In the genomic region with DNA sequence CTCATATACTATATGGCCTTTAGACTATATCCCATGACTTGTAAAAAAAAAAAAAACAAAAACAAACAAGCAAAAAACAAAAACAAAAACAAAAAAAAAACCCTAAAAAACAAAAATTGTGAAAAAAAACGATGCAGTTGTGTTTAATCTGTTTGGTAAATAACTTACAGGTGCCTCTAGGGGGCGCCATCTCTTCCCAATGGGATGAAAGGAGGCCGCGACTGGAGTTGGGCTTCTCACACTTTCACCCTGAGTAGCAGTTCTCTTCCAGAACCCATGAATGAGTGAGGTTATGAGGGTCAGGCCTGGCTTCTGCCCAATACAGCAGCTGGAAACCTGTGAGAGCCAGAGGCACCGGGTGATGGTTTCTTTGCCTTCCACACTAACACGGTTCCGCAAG, we compare ENCODE assay signal across 23 mouse cellular contexts. TPM values are rescaled to one million over a fixed set of nuclear protein-coding genes. Genes with fewer than 3 reads are reported as not detected.
DNase-seq lines count a peak whose midpoint lies in the region; ATAC-seq and TF ChIP-seq lines count a peak whose summit lies in the region.
"Had no signal": no experiment of that assay in that cellular context is flagged by ENCODE, and none has a peak within 500 bp of the region (broad histone marks: within the 10 kb centered on the region; RNA-seq: fewer than 3 reads in every experiment).

No protein-coding gene starts in this region.

- TF ChIP-seq EP300 in liver, postnatal 0 days (IDR thresholded peaks at IDR 0.05; ENCODE audit: low read depth) = no peak

- 58% methylated on average over 7 of the region's 7 CpGs for whole genome bisulfite sequencing in liver, postnatal 0 days (ENCODE audit: insufficient replicate concordance)

- ATAC-seq in liver, postnatal 0 days = no peak
- no peak for ATAC-seq in megakaryocyte progenitor cell, adult 5-6 weeks (replicated peaks; ENCODE audit: poor library complexity)
- ATAC-seq: midbrain, embryonic 13.5 days had no signal

- H3K4me2 ChIP-seq in liver, postnatal 0 days (ENCODE audit: low read depth, low read length) = no peak overlapping the region
- H3K4me2 ChIP-seq: embryonic facial prominence, embryonic 15.5 days; forebrain, embryonic 12.5 days; heart, embryonic 15.5 days; liver, embryonic 15.5 days; midbrain, embryonic 13.5 days had no signal

- H3K9ac ChIP-seq in liver, postnatal 0 days (replicated peaks) = no peak overlapping the region
- H3K9ac ChIP-seq: embryonic facial prominence, embryonic 15.5 days; forebrain, embryonic 12.5 days; heart, embryonic 15.5 days; liver, embryonic 15.5 days; midbrain, embryonic 13.5 days had no signal

- no peaks in the 10 kb centered on the region for H3K9me3 ChIP-seq in liver, postnatal 0 days (ENCODE audit: low read length)
- H3K9me3 ChIP-seq: embryonic facial prominence, embryonic 15.5 days; forebrain, embryonic 12.5 days; heart, embryonic 15.5 days; limb, embryonic 10.5 days; liver, embryonic 15.5 days; midbrain, embryonic 13.5 days had no signal

- intact Hi-C loops in gastrocnemius, adult 2 months (cut with DNase I) = no loop called here

- peak; percentile 12; the same call in 1 of the 2 replicates for TF ChIP-seq CTCF in gastrocnemius, adult 2 months (IDR thresholded peaks at IDR 0.05)
- TF ChIP-seq CTCF in liver, postnatal 0 days (IDR thresholded peaks at IDR 0.05; ENCODE audit: low read depth) = peak; percentile 18; the same call in 1 of the 2 replicates

- no peaks in the 10 kb centered on the region for H3K4me1 ChIP-seq in liver, postnatal 0 days (ENCODE audit: insufficient read depth)
- H3K4me1 ChIP-seq: embryonic facial prominence, embryonic 15.5 days; forebrain, embryonic 12.5 days; heart, embryonic 15.5 days; limb, embryonic 10.5 days; liver, embryonic 15.5 days; midbrain, embryonic 13.5 days had no signal

- no peak for DNase-seq in gastrocnemius, adult 2 months
- DNase-seq in gastrocnemius, postnatal 25 days = no peak
- DNase-seq in liver, postnatal 0 days = no peak
- no peak for DNase-seq in liver
- DNase-seq in ZHBTc4 (ENCODE audit: low read depth, low spot score) = peak; percentile 77
- peak; percentile 51 for DNase-seq in testis, postnatal 10 days (ENCODE audit: low spot score)
- DNase-seq in spleen, postnatal 10 days (ENCODE audit: low spot score in 2 of 2) = no peak
- DNase-seq: cerebellum, adult 11-12 months; kidney, adult 18-20 months; layer of hippocampus, postnatal 36 days; right cerebral cortex, postnatal 4 days; thymus, postnatal 25 days had no signal

- H3K27me3 ChIP-seq in liver, postnatal 0 days (ENCODE audit: insufficient read depth, low read length) = no peaks in the 10 kb centered on the region
- H3K27me3 ChIP-seq: embryonic facial prominence, embryonic 15.5 days; forebrain, embryonic 12.5 days; heart, embryonic 15.5 days; liver, embryonic 15.5 days; midbrain, embryonic 13.5 days had no signal

- H3K36me3 ChIP-seq in liver, postnatal 0 days (replicated peaks; ENCODE audit: insufficient read depth, low read length) = no peaks in the 10 kb centered on the region
- H3K36me3 ChIP-seq: embryonic facial prominence, embryonic 15.5 days; forebrain, embryonic 12.5 days; heart, embryonic 15.5 days; limb, embryonic 10.5 days; liver, embryonic 15.5 days; midbrain, embryonic 13.5 days had no signal

- H3K4me3 ChIP-seq in gastrocnemius, adult 2 months = no peak overlapping the region
- no peak overlapping the region for H3K4me3 ChIP-seq in liver, postnatal 0 days (ENCODE audit: low read depth, low read length)
- H3K4me3 ChIP-seq: embryonic facial prominence, embryonic 15.5 days; forebrain, embryonic 12.5 days; heart, embryonic 15.5 days; limb, embryonic 10.5 days; liver, embryonic 15.5 days; midbrain, embryonic 13.5 days had no signal

- no peak overlapping the region for H3K27ac ChIP-seq in gastrocnemius, adult 2 months
- no peak overlapping the region for H3K27ac ChIP-seq in liver, postnatal 0 days (ENCODE audit: low read depth)
- H3K27ac ChIP-seq: embryonic facial prominence, embryonic 15.5 days; forebrain, embryonic 12.5 days; heart, embryonic 15.5 days; limb, embryonic 10.5 days; liver, embryonic 15.5 days; macrophage; midbrain, embryonic 13.5 days had no signal

RNA-seq across cellular contexts. Expression of gene Rbp3, which starts 11.9 kb away (rescaled TPM):
- total RNA-seq in gastrocnemius, adult 2 months (2021) = not detected
- total RNA-seq in gastrocnemius, postnatal 25 days (2021) = not detected
- 0.02 and 0.05 TPM in 2 replicates for polyA plus RNA-seq in liver, postnatal 0 days (2015; fragmentation: Nextera tagmentation; extraction: Ambion mirVana)
- total RNA-seq in megakaryocyte progenitor cell, adult 5-6 weeks (2015) = not detected in 2 replicates
- total RNA-seq in megakaryocyte progenitor cell, adult 5-6 weeks (2017) = not detected in 2 replicates
- polyA plus RNA-seq: embryonic facial prominence, embryonic 15.5 days; forebrain, embryonic 12.5 days; gonadal fat pad, adult 2 months; hindbrain, embryonic 11.5 days; limb, embryonic 10.5 days; macrophage; midbrain, embryonic 13.5 days had no signal

RNA-seq across cellular contexts. Expression of gene Zfp488, which starts 12.9 kb away (rescaled TPM):
- total RNA-seq in gastrocnemius, adult 2 months (2021) = not detected
- total RNA-seq in gastrocnemius, postnatal 25 days (2021) = not detected
- not detected in 2 replicates for polyA plus RNA-seq in liver, postnatal 0 days (2015; fragmentation: Nextera tagmentation; extraction: Ambion mirVana)
- 0.05 TPM in 1 of 2 replicates, not detected in the other for total RNA-seq in megakaryocyte progenitor cell, adult 5-6 weeks (2015)
- total RNA-seq in megakaryocyte progenitor cell, adult 5-6 weeks (2017) = not detected in 2 replicates
- polyA plus RNA-seq: heart, embryonic 15.5 days; liver, embryonic 15.5 days; macrophage had no signal

RNA-seq across cellular contexts. Expression of gene Gdf2, which starts 24.8 kb away (rescaled TPM):
- not detected for total RNA-seq in gastrocnemius, adult 2 months (2021)
- total RNA-seq in gastrocnemius, postnatal 25 days (2021) = not detected
- 8.9 and 10.5 TPM in 2 replicates for polyA plus RNA-seq in liver, postnatal 0 days (2015; fragmentation: Nextera tagmentation; extraction: Ambion mirVana)
- total RNA-seq in megakaryocyte progenitor cell, adult 5-6 weeks (2015) = not detected in 2 replicates
- total RNA-seq in megakaryocyte progenitor cell, adult 5-6 weeks (2017) = not detected in 2 replicates
- total RNA-seq: layer of hippocampus, postnatal 36 days had no signal
- polyA plus RNA-seq: brain, embryonic 14.5 days; embryonic facial prominence, embryonic 15.5 days; forebrain, embryonic 12.5 days; hindbrain, embryonic 11.5 days; limb, embryonic 10.5 days; macrophage; midbrain, embryonic 13.5 days had no signal

RNA-seq across cellular contexts. Expression of gene Gdf10, which starts 42.3 kb away (rescaled TPM):
- total RNA-seq in gastrocnemius, adult 2 months (2021) = 1 to 10 TPM; 1.1 to 1.9 TPM
- total RNA-seq in gastrocnemius, postnatal 25 days (2021) = 1 to 10 TPM; 2.0 to 3.9 TPM
- 4.1 and 5.1 TPM in 2 replicates for polyA plus RNA-seq in liver, postnatal 0 days (2015; fragmentation: Nextera tagmentation; extraction: Ambion mirVana)
- total RNA-seq in megakaryocyte progenitor cell, adult 5-6 weeks (2015) = not detected in 2 replicates
- not detected in 2 replicates for total RNA-seq in megakaryocyte progenitor cell, adult 5-6 weeks (2017)
- polyA plus RNA-seq: macrophage had no signal

RNA-seq across cellular contexts. Expression of gene Gm30083, which starts 49.3 kb away (rescaled TPM):
- not detected for total RNA-seq in gastrocnemius, adult 2 months (2021)
- total RNA-seq in gastrocnemius, postnatal 25 days (2021) = not detected
- polyA plus RNA-seq in liver, postnatal 0 days (2015; fragmentation: Nextera tagmentation; extraction: Ambion mirVana) = not detected in 2 replicates
- total RNA-seq in megakaryocyte progenitor cell, adult 5-6 weeks (2015) = not detected in 2 replicates
- not detected in 2 replicates for total RNA-seq in megakaryocyte progenitor cell, adult 5-6 weeks (2017)
- total RNA-seq: layer of hippocampus, postnatal 36 days had no signal
- polyA plus RNA-seq: brain, embryonic 14.5 days; embryonic facial prominence, embryonic 15.5 days; forebrain, embryonic 12.5 days; gonadal fat pad, adult 2 months; heart, embryonic 15.5 days; hindbrain, embryonic 11.5 days; limb, embryonic 10.5 days; liver, embryonic 15.5 days; macrophage; midbrain, embryonic 13.5 days had no signal

Comparison
In these comparisons a context has a peak if more than half of its experiments do, and no peak if none do; other contexts are left out.
1. DNase-seq: peak in ZHBTc4 (single experiment) and testis, postnatal 10 days (single experiment); none in gastrocnemius, adult 2 months (single experiment), gastrocnemius, postnatal 25 days (single experiment), liver, postnatal 0 days (single experiment), liver (single experiment) and spleen, postnatal 10 days (0 of 2).